Mouse (Mus musculus): ENCODE measurements around the gene Grm7. TPM values are rescaled to one million over a fixed set of nuclear protein-coding genes. Genes with fewer than 3 reads are reported as not detected.

Gene Grm7
- total RNA-seq (2021) = 10 to 100 TPM; 88.0 to 91.4 TPM

DNA sequence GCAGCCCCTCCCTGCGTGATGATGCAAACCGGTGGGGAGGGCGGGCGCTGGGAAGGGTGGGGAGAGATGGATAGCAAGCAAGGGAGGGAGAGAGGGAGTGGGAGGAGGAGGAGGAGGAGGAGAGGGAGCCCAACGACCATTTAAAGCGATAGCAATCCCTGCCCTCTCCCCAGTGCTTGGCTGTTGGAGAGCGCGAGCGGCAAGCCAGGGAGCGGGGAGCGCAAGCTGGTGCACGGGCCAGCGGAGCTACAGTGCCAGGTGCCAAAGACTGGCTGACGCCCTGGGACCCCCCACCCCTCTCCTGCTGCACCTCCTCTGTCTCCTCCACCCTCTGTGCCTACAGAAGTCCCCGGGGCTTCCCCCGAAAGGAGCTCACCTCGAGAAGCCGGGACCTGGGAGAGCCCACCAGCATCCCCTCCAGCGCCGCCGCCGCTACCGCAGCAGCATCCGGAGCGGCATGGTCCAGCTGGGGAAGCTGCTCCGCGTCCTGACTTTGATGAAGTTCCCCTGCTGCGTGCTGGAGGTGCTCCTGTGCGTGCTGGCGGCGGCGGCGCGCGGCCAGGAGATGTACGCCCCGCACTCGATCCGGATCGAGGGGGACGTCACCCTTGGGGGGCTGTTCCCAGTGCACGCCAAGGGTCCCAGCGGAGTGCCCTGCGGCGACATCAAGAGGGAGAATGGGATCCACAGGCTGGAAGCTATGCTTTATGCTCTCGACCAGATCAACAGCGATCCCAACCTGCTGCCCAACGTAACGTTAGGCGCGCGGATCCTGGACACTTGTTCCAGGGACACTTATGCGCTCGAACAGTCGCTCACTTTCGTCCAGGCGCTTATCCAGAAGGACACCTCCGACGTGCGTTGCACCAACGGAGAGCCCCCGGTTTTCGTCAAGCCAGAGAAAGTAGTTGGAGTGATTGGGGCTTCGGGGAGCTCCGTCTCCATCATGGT, at the start of gene Grm7:
Gene Grm7, plus strand, starts transcription at position 171 of the 951 bp plus-strand sequence.
- intact Hi-C loops (cut with DNase I) = loop anchor here (10.0 kb wide), 1 partner anchor 1491 kb away; no protein-coding TSS in a partner anchor
- DNase-seq (ENCODE audit: extremely low spot score in 1 of 2, low spot score in 2 of 2) = peak; percentile 50 to 62

DNA sequence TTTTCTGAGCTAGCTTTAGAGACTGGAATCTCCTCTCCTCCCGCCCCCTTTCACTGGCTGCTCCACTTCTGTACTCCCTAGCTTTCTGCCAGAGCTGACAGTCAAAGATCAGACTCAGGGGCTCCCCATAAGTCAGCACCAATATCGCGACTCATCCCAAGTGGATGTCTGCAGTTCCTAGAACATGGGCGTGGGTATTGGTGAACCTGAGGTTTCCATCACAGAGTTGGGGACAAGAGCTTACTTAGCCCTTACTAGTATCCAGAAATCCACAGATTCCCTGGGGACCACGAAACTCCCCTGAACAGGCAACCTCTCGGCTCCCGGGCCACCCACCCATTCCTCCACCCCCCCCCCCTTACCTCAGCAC, 355 bp upstream of the Grm7 start:
- DNase-seq (ENCODE audit: extremely low spot score in 1 of 2, low spot score in 2 of 2) = no peak
- intact Hi-C loops (cut with DNase I) = loop anchor here (10.0 kb wide), 1 partner anchor 1490 kb away; no protein-coding TSS in a partner anchor

DNA sequence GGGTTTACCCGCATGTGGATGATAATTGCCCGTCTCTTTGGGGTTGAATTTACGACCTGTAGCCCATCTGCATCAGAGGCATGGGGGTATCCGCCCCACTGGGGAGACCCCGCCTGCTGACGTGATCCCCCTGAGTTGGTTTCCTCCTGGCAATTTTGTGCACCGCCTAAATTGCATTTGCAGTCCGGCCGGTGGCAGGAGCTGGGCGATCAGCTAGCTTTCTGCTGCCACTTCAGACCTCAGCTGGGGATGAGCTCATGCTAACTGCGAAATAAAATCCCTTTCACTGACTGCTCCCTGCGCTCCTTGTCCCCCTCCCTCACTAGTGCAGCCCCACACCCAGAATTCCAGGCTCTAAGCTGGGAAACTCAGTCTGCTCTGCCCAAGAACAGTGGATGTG, 1.5 kb downstream of the Grm7 start:
- peak in 1 of 2 experiments; percentile 43 for DNase-seq (ENCODE audit: extremely low spot score in 1 of 2, low spot score in 2 of 2)
- intact Hi-C loops (cut with DNase I) = loop anchor here (10.0 kb wide), 1 partner anchor 1492 kb away; no protein-coding TSS in a partner anchor

DNA sequence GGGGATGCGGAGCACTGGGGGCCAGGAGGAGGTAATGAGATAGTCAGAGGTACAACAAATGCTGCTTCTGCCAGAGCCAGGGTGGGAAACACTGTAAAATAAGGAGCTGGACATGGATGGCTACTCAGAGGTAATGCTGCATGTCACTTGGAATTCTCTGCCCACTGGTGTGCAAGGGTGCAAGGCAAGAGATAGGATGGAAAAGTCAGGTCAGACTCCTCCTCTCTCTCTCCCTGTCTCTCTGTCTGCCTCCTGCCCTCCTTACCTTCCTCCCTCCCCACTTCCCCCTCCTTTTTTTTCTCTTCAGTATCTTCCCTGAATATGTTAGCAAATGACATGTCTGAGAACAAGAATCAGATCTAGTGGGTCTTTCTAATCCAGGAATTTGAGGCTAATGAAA, 3.8 kb downstream of the Grm7 start:
- intact Hi-C loops (cut with DNase I) = loop anchor here (10.0 kb wide), 1 partner anchor 1494 kb away; no protein-coding TSS in a partner anchor
- no peak for DNase-seq (ENCODE audit: extremely low spot score in 1 of 2, low spot score in 2 of 2)

DNA sequence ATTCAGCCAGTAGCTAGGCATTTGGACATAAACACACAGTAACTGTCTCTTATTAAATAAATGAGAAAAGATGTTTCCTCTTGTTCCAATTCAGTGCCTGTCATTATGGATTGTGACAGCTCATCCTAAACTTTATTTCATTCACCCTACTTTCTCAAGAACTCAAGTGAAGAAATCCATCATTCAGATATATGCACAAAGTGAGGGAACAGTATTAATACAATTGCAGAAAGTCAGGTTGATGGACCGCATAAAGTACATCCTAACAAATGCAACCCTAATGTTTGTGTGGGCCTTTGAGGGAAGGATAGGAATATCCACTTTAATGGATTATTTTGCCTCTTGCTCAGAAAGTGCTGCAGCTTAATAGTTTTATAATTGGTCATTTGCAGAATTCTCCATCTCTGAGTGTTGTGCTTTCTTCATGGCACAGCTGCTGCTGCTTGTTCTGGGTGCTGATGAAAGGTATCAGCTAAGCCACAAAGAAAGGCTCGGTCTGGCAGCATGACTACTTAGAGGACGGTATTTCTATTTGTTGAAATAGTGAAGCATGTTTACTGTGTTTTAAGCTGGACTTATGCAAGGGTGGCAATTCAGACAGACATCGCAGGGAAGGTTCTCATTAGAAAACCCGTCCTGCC, 8.1 kb downstream of the Grm7 start:
- no peak for DNase-seq (ENCODE audit: extremely low spot score in 1 of 2, low spot score in 2 of 2)

DNA sequence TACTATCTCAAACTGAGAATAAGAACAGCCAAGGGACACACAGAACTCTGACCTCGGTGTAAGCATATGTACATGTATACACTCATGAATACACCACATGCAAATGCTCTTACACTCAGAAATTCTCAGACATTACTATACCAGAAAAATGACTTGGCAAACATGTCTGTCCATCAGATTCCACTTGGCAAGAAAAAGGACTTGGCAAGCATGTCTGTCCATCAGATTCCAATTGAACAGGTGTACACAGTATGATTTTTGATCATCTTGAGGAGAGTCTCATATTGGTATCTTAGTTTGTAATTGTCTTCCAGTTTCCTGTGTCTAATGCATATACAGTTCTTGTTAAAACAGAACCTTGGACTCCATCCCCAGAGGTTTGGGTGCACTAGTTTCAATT, 19.1 kb downstream of the Grm7 start:
- no peak for DNase-seq (ENCODE audit: extremely low spot score in 1 of 2, low spot score in 2 of 2)
- intact Hi-C loops (cut with DNase I) = no loop called here

More for the DNA sequence above, 8.1 kb downstream of the Grm7 start:
- intact Hi-C loops (cut with DNase I) = no loop called here

DNA sequence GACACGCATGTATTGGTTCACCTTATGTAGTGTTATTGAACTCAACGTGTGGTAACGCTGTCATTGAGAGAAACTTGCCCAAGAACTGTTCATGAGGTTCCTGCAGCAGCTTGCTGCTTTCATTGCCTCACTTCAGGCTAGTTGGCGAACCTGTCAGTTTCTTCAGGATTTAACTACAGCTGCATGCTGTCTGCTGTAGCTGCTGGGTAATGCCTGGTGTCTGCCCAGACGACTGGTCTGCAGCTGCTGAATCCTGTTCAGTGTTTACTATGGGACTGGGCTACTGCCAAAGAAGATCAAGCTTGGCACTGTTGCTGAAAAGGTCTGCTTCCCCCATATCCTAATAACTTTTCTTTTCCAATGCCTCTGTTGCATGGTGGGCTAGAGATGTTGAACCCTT, 23.1 kb downstream of the Grm7 start:
- intact Hi-C loops (cut with DNase I) = no loop called here
- no peak for DNase-seq (ENCODE audit: extremely low spot score in 1 of 2, low spot score in 2 of 2)

DNA sequence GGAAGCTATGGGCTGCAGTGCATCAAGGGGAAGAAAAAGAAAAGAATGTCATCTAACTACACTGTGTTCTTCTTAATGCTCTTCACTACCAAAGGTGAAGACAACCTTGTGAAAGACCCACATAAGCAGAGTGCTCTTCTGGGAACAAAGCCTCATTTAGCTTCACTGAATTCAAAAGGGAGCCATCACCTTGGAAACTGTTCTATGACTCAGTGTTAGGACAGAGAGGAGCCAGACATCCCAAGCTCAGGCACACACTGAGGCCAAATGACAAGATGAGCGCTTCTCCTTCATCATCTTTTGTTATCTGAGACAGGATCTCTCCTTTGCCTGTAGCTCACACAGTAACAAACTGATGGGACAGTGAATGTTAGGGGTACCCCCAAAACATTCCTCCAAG, 45.6 kb downstream of the Grm7 start:
- no peak for DNase-seq (ENCODE audit: extremely low spot score in 1 of 2, low spot score in 2 of 2)
- intact Hi-C loops (cut with DNase I) = no loop called here

DNA sequence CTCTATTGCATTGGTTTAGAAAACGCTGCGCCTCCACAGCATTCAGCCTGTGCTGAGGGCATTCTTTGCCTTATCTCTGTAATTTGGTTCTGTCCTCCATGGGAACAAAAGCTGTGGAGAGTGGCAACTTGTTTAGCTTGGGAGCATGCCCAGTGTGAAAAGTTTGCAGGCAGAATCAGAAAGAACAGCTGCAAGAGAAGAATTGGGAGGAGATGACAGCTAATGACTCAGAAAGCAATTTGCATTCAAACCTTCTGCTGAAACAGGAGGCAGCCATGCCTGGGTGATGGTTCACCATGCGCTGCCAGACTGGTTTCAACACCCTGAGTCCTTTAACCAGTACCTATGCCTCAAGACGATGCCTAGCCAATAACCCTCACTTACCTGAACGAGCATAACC, 64.4 kb downstream of the Grm7 start:
- intact Hi-C loops (cut with DNase I) = no loop called here
- DNase-seq (ENCODE audit: extremely low spot score in 1 of 2, low spot score in 2 of 2) = no peak

DNA sequence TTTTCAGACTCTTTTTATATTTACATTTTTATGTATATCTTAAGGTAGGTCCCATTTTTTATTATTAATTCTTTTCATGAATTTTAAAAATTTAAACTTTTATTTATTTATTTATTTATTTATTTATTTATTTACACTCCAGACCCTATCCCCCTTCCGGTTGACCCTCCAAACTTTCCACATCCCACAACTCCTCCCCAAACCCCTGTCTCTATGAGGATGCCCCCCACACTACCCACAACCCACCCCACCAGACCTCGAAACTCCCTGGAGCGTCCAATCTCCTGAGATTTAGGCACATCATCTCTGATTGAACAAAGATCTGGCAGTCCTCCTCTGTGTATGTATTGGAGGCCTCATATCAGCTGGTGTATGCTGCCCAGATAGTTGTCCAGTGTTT, 69.6 kb downstream of the Grm7 start:
- no peak for DNase-seq (ENCODE audit: extremely low spot score in 1 of 2, low spot score in 2 of 2)
- intact Hi-C loops (cut with DNase I) = no loop called here

DNA sequence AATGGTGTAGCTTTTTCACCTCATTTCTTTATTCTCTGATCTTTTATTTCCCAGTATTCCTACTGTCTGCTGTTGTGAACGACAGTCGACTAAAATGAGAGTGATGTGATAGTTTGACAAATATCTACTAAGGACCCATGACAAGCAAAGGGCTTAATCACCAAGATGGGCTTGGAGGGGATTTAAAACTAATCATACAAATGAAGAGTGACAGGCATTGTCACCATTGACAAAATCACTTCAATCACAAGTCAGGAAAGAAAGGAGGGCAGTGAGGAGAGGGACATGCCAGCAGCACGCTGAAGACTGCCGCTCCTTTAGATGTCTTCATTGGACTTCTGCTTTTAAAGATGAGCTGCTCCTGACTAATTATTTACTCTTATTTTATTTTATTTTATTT, 78.0 kb downstream of the Grm7 start:
- intact Hi-C loops (cut with DNase I) = no loop called here
- DNase-seq (ENCODE audit: extremely low spot score in 1 of 2, low spot score in 2 of 2) = no peak

DNA sequence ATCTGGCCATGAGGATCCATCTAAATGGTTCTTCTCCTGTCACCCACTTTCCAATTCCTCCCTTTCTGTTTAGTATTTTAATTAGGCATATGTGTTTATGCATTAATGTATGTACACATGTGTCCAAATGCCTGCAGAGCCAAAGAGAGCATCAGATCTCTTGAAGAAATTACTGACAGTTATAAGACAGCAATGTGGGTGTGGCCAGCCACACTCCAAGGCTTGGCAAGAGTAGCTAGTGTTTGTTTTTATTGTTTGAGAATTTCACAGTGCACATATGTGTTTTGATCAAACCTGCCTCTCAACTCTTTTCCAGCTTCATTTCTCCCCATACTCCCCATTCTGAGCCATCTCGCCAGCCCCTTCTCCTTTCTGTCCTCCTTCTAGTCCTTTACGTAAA, 88.5 kb downstream of the Grm7 start:
- no peak for DNase-seq (ENCODE audit: extremely low spot score in 1 of 2, low spot score in 2 of 2)
- intact Hi-C loops (cut with DNase I) = no loop called here

DNA sequence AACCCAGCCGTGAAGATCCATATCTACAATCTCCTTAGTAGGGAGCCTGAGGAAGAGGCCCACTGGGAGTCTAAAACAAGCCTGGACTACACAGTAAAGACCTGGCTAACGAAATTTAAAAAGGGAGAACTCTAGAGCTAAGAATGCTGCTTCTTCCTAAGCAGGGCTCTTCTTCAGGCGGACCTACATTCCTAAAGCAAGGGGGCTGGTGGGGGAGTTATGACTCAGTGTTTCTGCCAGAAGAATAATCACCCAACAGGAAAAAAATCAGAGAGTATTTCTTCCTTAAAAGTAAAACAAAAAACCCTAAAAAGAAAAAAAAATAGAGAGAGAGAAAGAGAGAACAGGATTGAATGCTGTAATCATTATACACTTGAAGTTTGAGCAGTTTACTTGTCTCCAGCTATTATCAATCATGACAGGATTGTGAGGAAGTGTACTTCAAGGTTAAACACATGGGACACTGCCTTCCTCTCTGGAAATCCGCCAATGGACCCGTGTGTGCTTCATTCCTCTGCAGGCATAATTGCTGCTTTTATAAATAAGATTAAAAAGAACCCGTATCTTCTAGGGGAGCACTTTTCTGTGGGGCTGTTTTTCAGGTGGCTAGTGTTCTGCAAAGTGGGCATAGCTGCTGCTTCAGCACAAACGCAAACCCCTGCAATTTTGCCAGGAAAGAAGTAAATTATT, 98.7 kb downstream of the Grm7 start:
- DNase-seq (ENCODE audit: extremely low spot score in 1 of 2, low spot score in 2 of 2) = peak in 1 of 2 experiments; percentile 18

DNA sequence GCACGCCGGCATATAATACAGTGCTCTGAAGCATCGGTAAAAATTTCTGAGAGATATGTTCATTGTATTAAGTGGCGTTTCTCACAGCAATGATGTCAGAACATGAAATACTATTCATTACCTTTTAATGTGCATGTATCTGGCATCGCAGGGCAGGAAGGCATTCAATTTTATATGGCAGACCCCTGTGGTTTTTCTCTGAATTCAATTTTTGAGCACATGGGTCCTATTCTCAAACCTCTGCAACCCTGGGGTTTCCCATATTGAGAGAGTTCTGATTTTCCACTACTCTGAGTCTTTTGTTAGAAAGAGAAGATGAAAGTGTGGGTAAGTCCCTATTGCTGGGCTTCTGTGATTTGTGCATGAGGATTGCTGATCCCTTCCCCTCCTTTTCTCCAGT, 110.5 kb downstream of the Grm7 start:
- intact Hi-C loops (cut with DNase I) = no loop called here
- DNase-seq (ENCODE audit: extremely low spot score in 1 of 2, low spot score in 2 of 2) = no peak

More for the DNA sequence above, 98.7 kb downstream of the Grm7 start:
- intact Hi-C loops (cut with DNase I) = no loop called here

DNA sequence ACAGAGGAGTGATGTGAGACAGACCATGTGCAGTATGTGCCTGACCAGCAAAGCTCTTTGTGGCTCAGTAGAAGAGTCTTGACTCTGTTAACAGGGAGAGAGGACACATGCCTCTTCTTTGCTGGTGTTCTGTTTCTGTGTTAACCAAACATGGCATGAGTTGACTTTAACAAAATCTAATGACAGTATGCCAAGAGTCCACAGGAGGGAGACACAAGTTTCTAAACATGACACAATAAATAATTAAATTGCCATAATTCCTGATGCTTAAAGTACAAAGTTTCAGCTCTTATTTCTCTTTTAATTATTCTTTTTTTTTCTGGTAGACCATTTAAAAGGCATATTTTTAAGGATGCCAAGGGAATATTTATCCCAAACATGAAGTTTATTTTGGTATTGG, 124.2 kb downstream of the Grm7 start:
- DNase-seq (ENCODE audit: extremely low spot score in 1 of 2, low spot score in 2 of 2) = no peak
- intact Hi-C loops (cut with DNase I) = no loop called here

DNA sequence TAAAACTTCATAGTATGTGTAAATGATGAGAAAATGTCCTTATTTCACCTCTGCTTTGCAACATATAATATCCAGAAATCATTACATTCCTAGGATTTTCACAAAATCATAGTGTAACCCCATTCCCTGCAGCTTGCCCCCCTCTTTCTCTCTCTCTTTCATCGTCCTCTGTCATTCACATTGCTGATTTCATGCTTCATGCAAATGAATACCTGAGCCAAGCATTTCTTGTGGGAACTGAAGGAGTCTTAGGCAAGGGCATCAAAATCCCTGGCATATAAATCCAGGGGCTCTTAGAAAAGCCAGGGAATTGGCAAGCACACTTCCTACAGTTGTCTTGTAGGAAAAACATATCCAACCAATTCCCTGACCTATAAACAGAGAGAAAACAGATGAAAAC, 127.3 kb downstream of the Grm7 start:
- intact Hi-C loops (cut with DNase I) = no loop called here
- no peak for DNase-seq (ENCODE audit: extremely low spot score in 1 of 2, low spot score in 2 of 2)

DNA sequence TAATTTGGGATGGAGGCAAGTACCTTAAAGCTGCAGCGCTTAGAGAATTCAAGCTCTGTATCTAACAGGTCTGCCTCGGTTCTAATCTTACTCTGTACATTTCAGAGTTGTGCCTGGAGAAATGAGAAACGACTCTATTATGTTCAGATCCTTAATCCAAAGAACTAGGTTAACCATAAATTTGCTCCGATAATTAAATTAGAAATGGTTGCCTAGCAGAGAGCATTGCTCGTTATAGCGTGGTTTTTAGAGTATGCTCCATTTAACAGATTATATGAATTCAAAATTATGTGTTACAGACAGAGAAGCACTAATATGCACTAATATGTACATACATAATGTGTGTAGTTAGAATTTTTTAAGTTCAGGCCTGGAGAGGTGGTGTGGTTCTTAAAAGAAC, 130.7 kb downstream of the Grm7 start:
- DNase-seq (ENCODE audit: extremely low spot score in 1 of 2, low spot score in 2 of 2) = no peak
- intact Hi-C loops (cut with DNase I) = no loop called here

DNA sequence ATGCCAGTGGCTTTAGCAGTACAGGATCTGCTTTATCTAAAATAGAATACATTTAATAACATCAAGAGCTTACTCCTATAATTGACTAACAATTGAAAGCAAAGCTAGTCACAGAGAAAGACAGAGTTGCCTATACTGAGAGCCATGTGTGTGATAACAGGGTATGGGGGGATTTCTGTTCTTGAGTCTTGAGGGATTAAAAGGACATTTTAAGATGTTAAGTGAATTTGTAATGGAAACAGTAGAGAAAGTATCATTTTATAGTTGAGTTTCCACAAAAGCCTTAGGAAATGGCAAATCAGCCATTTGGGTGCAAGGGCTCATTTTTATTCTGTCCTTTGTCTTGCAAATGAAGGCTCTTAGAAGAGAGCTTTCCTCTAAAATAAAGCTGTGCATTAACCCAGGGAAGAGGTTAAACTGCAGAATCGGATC, 140.1 kb downstream of the Grm7 start:
- intact Hi-C loops (cut with DNase I) = no loop called here
- DNase-seq (ENCODE audit: extremely low spot score in 1 of 2, low spot score in 2 of 2) = no peak

DNA sequence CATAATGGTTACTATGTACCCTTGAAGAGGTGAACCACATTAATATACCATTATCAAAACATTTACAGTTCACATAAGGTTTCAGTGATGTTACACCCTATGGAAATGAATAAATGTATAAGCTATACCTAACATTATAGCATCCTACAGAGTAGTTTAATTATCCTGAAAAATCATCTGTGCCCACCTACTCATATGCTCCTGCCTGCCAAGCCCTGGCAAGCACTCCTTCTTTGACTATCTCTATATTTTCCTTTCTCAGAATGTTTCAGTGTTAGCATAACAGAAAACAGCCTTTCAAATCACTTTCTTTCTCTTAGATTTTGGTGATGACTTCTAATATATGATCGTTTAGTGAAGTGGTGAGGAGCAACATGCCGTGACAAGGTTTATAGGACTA, 147.3 kb downstream of the Grm7 start:
- intact Hi-C loops (cut with DNase I) = no loop called here
- peak in 1 of 2 experiments; percentile 8 for DNase-seq (ENCODE audit: extremely low spot score in 1 of 2, low spot score in 2 of 2)
